Mouse (Mus musculus): ENCODE results near the gene Serpina5. TPM values are rescaled to one million over a fixed set of nuclear protein-coding genes. Genes with fewer than 3 reads are reported as not detected.

Gene Serpina5
- total RNA-seq, 2 experiments from 2014 or later = not detected

DNA sequence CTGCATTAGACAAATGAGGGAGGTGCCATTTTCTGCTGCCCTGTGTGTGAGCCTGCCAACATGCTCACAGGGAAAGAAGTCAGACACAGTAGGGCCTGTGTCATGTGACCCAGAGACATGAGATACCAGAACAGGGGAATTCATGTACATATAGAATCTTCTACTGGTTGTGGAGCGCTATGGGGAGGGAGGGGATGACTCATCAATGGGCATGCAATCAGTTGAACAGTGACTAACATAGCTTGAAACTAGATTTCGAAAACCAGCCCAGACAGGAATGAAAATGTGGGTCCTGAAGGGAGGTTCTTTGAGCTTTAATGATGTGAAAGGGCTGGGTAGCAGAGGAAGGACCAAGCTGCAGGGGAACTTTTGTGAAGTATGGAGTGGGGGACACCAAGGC is 23.1 kb downstream of the Serpina5 start:
- ATAC-seq (replicated peaks; ENCODE audit: low FRiP score, low TSS enrichment, poor library complexity, severe bottlenecking) = no peak

GRCm38 (mm10) chr12:104125021-104125560 is 24.2 kb downstream of the Serpina5 start:
- ATAC-seq (replicated peaks; ENCODE audit: low FRiP score, low TSS enrichment, poor library complexity, severe bottlenecking) = no peak

DNA sequence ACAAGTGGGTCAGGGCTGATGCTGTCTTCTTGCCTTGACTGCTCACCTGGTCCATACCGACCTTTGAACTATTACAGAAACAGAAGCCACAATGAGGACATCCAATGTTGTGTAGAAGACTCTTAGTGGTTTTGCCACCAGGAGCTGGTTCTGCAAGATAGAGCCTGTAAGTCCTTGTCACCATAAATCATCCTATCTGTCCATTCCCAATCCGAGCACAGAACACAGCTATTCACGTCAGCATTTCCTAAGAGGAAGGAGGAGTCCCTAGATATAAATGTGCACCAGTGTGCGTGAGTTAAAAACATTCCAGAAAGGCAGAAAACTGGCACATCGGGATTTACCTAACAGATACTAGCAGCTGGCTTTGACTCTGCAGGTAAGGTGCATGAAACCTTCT is 26.8 kb downstream of the Serpina5 start, which contains the start of gene Serpina3b:
Gene Serpina3b (plus strand): TSS at position 301 of the 400 bp plus-strand sequence.
- no peak for ATAC-seq (replicated peaks; ENCODE audit: low FRiP score, low TSS enrichment, poor library complexity, severe bottlenecking)

GRCm38 (mm10) chr12:104131041-104131440 is 30.1 kb downstream of the Serpina5 start:
- no peak for ATAC-seq (replicated peaks; ENCODE audit: low FRiP score, low TSS enrichment, poor library complexity, severe bottlenecking)

GRCm38 (mm10) chr12:104138216-104138615 is 37.3 kb downstream of the Serpina5 start:
- ATAC-seq (replicated peaks; ENCODE audit: low FRiP score, low TSS enrichment, poor library complexity, severe bottlenecking) = no peak

DNA sequence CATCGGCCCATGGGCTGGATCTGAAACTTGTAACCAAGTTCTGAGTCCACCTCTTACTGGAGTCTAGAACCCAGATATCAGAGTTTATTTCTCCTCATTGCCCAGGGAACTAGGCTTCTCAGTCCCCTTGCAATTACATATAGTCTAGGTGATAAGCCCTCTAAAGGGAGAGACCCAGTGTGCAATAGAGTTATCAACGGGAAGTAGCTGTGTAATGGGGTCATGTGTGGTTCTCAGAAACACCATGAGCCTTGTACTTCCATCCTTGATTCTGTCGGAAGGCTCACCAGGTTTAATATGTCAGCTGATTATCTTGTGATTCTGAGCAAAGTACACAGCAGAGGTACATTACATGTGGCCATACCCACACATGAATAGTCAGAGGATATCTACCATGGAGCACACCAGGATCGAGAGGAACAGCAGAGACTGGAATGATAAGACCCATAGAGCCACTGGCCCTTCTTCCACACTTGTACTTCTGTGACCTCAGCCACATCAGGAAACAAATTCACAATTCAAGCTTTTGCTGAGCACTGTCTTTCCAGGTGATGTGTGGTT is 39.7 kb downstream of the Serpina5 start:
- ATAC-seq (replicated peaks; ENCODE audit: low FRiP score, low TSS enrichment, poor library complexity, severe bottlenecking) = no peak

- no peak for ATAC-seq (replicated peaks; ENCODE audit: low FRiP score, low TSS enrichment, poor library complexity, severe bottlenecking)
Measured at GRCm38 (mm10) chr12:104141506-104141905, 40.6 kb downstream of the Serpina5 start.

GRCm38 (mm10) chr12:104142427-104142826 is 41.5 kb downstream of the Serpina5 start:
- ATAC-seq (replicated peaks; ENCODE audit: low FRiP score, low TSS enrichment, poor library complexity, severe bottlenecking) = no peak

- ATAC-seq (replicated peaks; ENCODE audit: low FRiP score, low TSS enrichment, poor library complexity, severe bottlenecking) = no peak
Measured at GRCm38 (mm10) chr12:104143286-104143685, 42.4 kb downstream of the Serpina5 start.

- no peak for ATAC-seq (replicated peaks; ENCODE audit: low FRiP score, low TSS enrichment, poor library complexity, severe bottlenecking)
Measured at GRCm38 (mm10) chr12:104145571-104145970, 44.7 kb downstream of the Serpina5 start.

DNA sequence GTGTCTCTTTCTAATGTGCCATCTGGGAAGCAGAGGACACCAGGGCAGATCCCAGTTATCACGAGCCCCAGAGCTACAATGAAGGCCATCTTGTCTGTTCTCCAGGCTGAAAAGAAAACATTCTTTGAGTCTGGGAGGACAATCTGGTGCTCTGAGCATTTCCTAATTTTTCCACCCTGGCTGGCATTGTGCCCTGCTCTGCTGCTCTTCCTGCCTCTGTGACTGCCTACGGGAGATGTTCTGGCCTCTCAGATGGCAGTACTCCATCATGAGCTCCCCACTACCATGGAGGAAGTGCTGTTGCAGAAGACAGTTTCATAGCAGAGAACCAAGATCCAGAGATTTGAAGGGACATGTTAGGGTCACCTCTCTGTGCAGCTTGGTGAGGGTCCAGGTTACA is 51.1 kb downstream of the Serpina5 start:
- ATAC-seq (replicated peaks; ENCODE audit: low FRiP score, low TSS enrichment, poor library complexity, severe bottlenecking) = no peak

DNA sequence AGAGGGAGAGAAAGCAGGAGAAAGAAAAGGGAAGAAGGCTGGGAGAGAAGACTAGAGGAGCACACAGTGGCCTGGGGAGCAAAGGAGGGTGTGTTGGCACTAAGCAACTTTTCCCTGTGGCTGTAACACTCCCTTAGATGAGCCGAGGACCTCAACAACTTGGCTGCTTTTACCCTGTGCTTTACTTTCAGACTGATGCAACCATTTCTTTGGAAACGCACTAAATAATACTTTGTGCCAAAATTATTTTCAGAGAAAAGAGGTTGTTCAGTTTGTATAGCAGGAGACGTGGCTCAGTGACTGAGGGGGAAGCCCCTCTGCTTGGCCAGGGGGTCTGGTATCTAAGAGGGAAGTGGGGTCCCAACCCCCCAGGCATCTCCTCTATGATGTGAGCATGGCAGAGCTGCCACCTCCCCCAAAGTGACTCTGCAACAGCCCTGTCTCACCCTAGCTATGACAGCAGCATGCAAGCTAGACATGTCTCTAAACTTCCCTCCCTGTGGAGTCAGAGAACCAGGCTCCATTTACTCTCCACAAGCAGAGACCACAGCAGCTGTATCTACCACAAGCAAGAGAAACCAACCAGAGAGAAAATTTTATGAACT is 52.2 kb downstream of the Serpina5 start:
- no peak for ATAC-seq (replicated peaks; ENCODE audit: low FRiP score, low TSS enrichment, poor library complexity, severe bottlenecking)

DNA sequence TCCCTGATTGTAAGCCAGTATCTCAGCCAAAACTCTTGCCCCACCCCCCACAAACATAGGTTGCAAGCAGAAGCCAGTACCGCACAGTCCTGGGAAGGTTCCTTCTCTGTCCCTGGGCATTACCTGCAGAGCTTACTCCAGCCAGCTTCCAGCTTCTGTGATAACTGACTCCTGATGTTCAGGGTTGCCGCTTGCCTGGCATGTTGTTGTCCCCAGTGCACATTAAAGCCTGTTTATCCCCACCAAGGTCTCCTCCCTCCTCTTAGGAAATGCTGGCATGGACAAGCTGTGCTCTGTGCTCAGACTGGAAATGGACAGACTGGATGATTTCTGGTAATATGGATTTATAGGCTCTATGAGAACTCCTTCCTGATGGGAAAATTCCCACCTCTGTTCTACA is 52.7 kb downstream of the Serpina5 start, which contains the start of gene Serpina3c:
Gene Serpina3c (minus strand): TSS at position 215 of the 400 bp plus-strand sequence.
- ATAC-seq (replicated peaks; ENCODE audit: low FRiP score, low TSS enrichment, poor library complexity, severe bottlenecking) = no peak

Other genes with a start within 250 kb of the Serpina5 start
- gene Serpina1a, start 237.6 kb upstream of the Serpina5 start, total RNA-seq (2014; fragmentation: Nextera tagmentation) = not detected in 2 replicates
- gene Serpina1a, start 237.6 kb upstream of the Serpina5 start, total RNA-seq (2017) = not detected in 2 replicates
- gene Serpina1c, start 196.2 kb upstream of the Serpina5 start, total RNA-seq (2014; fragmentation: Nextera tagmentation) = not detected in 2 replicates
- gene Serpina1c, start 196.2 kb upstream of the Serpina5 start, total RNA-seq (2017) = not detected in 2 replicates
- not detected in 2 replicates for gene Serpina1e, start 142.1 kb upstream of the Serpina5 start, total RNA-seq (2014; fragmentation: Nextera tagmentation)
- not detected in 2 replicates for gene Serpina1e, start 142.1 kb upstream of the Serpina5 start, total RNA-seq (2017)
- gene Serpina11, start 111.2 kb upstream of the Serpina5 start, total RNA-seq (2014; fragmentation: Nextera tagmentation) = not detected in 2 replicates
- not detected in 2 replicates for gene Serpina11, start 111.2 kb upstream of the Serpina5 start, total RNA-seq (2017)
- not detected in 2 replicates for gene Serpina9, start 87.4 kb upstream of the Serpina5 start, total RNA-seq (2014; fragmentation: Nextera tagmentation)
- not detected in 2 replicates for gene Serpina9, start 87.4 kb upstream of the Serpina5 start, total RNA-seq (2017)
- not detected in 2 replicates for gene Serpina12, start 56.7 kb upstream of the Serpina5 start, total RNA-seq (2014; fragmentation: Nextera tagmentation)
- gene Serpina12, start 56.7 kb upstream of the Serpina5 start, total RNA-seq (2017) = 0.28 TPM in 1 of 2 replicates, not detected in the other
- not detected in 2 replicates for gene Serpina3a, start 11.6 kb downstream of the Serpina5 start, total RNA-seq (2014; fragmentation: Nextera tagmentation)
- gene Serpina3a, start 11.6 kb downstream of the Serpina5 start, total RNA-seq (2017) = not detected in 2 replicates
- gene Serpina3b, start 26.9 kb downstream of the Serpina5 start, total RNA-seq (2014; fragmentation: Nextera tagmentation) = not detected in 2 replicates
- gene Serpina3b, start 26.9 kb downstream of the Serpina5 start, total RNA-seq (2017) = not detected in 2 replicates
- gene Serpina3c, start 52.8 kb downstream of the Serpina5 start, total RNA-seq (2014; fragmentation: Nextera tagmentation) = not detected in 2 replicates
- gene Serpina3c, start 52.8 kb downstream of the Serpina5 start, total RNA-seq (2017) = not detected in 2 replicates
- 0.82 and 1.6 TPM in 2 replicates for gene Serpina3f, start 113.4 kb downstream of the Serpina5 start, total RNA-seq (2014; fragmentation: Nextera tagmentation)
- 0.11 and 1.9 TPM in 2 replicates for gene Serpina3f, start 113.4 kb downstream of the Serpina5 start, total RNA-seq (2017)
- gene Serpina3g, start 135.1 kb downstream of the Serpina5 start, total RNA-seq (2014; fragmentation: Nextera tagmentation) = 1.4 and 15.7 TPM in 2 replicates
- 12.0 and 28.0 TPM in 2 replicates for gene Serpina3g, start 135.1 kb downstream of the Serpina5 start, total RNA-seq (2017)
- gene Serpina3i, start 162.0 kb downstream of the Serpina5 start, total RNA-seq (2014; fragmentation: Nextera tagmentation) = not detected in 2 replicates
- gene Serpina3i, start 162.0 kb downstream of the Serpina5 start, total RNA-seq (2017) = not detected in 2 replicates
- not detected in 2 replicates for gene Serpina3j, start 213.4 kb downstream of the Serpina5 start, total RNA-seq (2014; fragmentation: Nextera tagmentation)
- not detected in 2 replicates for gene Serpina3j, start 213.4 kb downstream of the Serpina5 start, total RNA-seq (2017)
- not detected in 2 replicates for gene Serpina3k, start 237.4 kb downstream of the Serpina5 start, total RNA-seq (2014; fragmentation: Nextera tagmentation)
- gene Serpina3k, start 237.4 kb downstream of the Serpina5 start, total RNA-seq (2017) = not detected in 2 replicates
- gene Serpina3m, start 237.4 kb downstream of the Serpina5 start, total RNA-seq (2014; fragmentation: Nextera tagmentation) = not detected in 2 replicates
- gene Serpina3m, start 237.4 kb downstream of the Serpina5 start, total RNA-seq (2017) = not detected in 2 replicates